Mouse (Mus musculus) kidney, postnatal 14 days (tissue): ENCODE measurements around the gene Rfng.
A peak's percentile ranks its signal among the peaks of the same experiment; 100 is the strongest.
"Not testable (repeated sequence)": the region's sequence is repeated elsewhere in the genome, so short reads cannot be mapped to it uniquely, and the experiment has no call there.

Source experiments
- DNase-seq: peaks from one replicate; pipeline ENCODE4 v3.0.0; 2022; ENCODE audit warnings: mixed read lengths

Gene Rfng

DNA sequence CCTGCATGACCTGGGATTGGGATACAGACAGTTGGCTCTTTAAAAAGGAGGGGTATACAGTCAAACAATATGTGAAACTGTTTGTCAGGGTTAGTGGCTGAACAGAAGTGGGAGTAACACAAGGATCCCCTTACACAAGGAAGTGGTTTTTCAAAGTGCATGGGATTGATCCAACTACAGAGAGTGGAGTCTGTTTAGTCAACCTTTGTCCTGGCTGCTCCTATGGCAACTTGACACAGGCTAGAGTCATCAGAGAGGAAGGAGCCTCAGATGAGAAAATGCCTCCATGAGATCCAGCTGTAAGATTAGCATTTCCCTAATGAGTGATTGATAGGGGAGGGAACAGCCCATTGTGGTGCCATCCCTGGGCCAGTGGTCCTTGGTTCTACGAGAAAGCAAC, 15.8 kb downstream of the Rfng start:
- DNase-seq, result no peak

DNA sequence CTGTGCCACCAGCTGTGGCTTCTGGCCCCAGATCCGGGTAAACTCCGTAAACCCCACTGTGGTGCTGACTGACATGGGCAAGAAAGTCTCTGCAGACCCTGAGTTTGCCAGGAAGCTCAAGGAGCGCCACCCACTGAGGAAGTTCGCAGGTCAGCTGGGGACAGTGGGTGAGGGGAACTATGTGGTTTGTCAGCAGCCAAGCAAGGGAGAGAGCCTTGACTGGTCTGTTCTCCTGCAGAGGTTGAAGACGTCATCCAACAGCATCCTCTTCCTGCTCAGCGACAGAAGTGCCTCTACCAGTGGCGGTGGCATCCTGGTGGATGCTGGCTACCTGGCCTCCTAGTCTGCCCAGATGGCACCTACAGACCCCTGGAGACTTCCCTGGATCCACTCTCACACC, 17.0 kb downstream of the Rfng start:
- DNase-seq, result not testable (repeated sequence)

DNA sequence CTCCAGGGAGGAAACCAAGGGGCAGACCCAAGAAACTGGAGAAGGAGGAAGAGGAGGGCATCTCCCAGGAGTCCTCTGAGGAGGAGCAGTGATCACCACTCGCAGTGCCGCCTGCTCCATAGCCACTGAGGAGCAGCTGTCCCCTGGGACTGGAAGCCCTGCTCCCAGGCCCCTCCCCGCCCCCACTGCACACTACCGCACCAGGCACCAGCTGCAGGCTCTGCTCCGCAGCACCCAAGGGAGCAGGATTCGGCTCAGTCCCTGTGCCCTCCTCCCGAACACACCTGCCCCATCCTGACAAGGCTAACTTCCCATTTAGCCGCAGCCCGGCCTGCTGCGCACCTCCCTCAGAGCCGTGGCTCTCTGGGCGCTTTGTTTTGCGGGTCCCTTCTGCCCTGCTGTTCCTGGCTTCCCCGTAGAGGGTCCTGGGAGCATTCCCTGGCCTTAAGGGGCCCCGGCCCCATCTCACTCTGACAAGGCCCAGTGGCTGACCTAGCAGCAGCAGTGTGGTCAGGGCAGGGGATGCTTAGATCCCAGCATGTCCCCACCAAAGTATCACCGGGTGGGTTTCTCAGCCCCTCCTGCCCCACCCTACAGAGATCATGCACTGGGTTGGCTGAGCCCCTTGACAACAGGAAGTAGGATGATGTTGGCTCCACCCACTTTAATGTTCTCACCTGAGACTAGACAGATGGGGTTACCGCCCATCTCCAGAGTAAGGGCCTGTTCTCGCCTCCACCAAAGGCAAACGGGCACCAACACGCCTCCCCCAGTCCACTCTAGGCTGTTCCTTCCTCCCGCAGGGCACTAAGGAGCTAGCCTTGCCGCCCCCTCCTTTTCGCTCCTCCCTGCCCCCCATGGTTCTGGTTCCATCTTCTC, 20.6 kb downstream of the Rfng start:
- DNase-seq, result not testable (repeated sequence)

DNA sequence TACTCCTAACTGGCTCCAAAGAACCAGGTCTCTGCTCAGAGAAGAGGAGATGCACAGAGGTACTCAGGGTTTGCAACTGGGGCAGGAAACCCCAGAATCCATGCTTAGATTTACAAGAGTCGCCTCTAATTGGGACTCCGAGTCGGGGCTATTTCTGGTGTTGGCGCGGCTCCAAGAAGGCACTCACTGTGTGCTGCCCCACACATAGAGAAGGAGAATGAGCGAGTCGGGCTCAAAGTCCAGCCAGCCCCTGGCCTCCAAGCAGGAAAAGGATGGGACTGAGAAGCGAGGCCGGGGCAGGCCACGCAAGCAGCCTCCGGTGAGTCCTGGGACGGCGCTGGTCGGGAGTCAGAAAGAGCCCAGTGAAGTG, 21.4 kb downstream of the Rfng start, which contains the start of gene Hmga1b:
Gene Hmga1b (plus strand): TSS at position 123 of the 370 bp plus-strand sequence.
- not testable (repeated sequence) for DNase-seq

DNA sequence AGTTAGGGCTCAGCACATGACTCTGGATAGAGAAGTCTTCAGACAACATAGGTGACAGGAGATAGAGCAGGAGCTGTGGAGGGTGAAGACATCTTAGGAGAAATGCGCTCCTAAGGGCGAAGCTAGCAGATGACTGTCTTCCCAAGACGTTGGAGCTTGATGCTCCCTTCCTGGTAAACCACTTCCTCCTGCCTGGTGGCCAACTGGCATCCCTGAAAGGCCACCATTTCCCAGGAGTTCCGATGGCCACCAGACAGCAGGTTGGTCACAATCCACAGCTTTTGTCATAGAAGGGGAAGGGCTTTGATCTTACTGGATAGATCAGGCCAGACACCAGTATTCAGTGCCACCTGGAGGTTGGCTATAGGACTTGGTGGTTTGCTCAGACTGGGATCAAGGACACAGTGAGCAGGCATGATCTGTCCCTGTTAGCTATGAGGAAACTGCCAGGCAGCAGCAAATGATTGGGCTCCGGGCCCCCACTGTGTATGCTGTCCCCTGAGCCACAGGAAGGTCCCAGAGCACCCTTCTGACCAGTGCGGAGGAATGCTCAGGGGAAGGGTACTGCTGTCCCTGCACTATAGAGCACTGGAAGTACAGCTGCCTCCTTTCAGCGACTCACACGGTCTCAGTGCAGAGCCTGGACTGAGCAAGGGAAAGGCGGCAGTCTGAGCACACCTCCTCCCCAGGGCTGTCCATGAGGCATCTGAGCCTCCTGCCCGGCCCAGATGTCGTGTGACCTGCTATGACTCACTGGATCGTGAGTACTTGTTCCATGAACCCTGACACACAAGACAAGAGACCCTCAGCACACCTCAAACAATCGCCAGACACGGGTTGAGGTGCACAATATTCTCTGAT, 22.0 kb downstream of the Rfng start:
- no peak for DNase-seq

- no peak for DNase-seq
Observed at GRCm38 (mm10) chr11:120760236-120760635, 23.8 kb downstream of the Rfng start.

DNA sequence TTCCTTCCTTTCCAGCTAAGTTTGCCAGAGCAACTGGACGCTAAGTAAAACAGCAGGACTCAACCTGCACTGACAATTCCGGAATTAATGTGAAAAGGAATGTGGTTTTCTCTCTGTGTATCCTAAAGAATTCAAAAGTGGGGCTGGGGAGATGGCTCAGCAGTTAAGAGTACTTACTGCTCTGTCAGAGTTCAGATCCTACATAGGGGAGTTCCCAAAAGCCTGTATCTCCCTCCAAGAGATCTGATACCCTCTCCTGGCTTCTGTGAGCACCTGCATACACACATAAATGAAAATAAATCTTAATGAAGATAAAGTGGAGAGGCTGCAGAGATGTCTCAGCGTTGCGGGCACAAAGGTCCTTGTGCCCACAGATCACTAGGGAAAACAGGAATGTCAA, 32.4 kb downstream of the Rfng start:
- DNase-seq, result no peak

- DNase-seq, result no peak
Observed at GRCm38 (mm10) chr11:120749430-120749829, 34.6 kb downstream of the Rfng start.

- DNase-seq, result no peak
Observed at GRCm38 (mm10) chr11:120747974-120748373, 36.0 kb downstream of the Rfng start.

DNA sequence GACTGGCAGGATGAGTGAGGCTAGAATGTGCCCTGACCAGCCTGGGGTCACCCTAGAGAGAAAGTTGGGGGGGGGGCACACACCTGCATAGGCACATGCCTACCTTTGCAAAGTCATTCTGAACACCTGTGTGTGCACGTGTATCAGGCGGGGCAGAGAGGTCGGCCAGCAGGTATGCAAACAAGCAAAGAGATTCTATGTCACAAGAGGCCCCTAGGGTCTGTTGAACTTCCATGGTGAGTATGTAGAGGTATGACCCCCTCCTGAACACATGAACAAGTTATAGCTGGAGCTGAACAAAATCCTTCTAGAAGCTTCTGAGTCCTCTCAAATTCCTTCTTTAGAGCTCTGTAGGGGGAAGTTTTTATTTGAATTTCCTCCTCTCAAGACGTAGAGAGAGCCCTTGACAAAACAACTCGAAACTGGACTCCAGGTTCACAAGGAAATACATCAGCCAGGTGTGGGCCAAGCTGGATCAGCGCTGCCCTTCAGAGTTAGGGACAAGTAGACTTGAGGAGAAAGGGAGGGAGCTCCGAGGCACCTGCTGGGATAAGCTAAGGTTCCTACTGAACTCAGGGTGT, 39.8 kb downstream of the Rfng start:
- no peak for DNase-seq

DNA sequence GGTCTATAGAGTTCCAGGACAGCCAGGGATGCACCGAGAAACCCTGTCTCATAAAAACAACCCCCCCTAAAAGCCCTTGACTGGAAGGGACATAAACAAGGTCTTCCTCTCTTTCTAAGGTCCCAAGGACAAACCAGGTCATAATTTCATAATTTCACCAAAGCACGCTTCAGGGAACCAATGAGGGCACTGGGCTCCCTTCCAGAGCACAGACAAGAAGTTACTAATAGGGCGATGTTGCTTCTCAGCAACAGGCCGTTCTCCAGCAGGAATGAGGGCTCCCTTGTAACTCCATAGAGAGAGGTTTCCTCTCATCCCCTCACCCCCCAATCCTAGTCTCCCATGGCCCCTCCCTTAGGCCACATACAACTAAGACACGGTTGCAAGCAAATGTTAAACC, 43.0 kb downstream of the Rfng start:
- no peak for DNase-seq

DNA sequence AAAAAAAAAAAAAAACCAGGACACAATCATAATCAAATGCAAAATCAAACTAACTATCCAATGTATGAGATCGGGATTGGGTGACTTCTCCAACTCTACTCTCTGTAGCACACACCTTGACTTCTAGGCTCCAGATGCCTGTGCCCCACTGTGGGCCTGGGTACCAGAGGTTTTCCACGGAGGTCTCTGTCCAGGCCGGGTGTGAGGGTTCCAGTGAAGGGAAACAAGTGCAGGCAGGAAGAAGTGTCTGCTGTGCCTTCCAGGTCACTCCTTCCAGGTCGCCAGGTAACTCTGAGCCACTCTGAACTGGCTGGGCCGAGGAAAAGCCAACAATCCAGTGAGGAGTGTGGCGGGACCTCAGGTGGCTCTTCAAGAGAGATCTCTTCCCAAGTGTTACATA, 47.6 kb downstream of the Rfng start:
- DNase-seq, result no peak

DNA sequence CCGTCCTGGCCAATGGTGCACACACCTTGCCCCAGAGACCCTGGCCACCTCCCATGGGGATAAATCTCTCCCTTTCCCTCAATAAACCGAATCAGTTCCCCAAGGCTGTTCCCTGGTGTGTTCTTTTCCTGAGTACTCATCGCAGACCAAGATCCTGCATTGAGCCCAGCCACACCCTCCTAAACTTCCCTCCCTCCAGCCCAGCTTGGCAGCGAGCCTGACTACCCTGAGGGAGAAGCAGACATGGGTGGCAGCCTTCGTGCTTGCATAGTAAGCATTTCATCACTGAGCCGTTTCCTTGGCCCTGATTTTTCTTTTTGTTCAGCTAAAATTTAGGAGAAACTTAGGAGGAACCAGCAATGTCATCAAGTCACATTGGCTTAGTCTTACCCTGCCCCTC, 50.5 kb downstream of the Rfng start:
- peak; percentile 75 for DNase-seq

DNA sequence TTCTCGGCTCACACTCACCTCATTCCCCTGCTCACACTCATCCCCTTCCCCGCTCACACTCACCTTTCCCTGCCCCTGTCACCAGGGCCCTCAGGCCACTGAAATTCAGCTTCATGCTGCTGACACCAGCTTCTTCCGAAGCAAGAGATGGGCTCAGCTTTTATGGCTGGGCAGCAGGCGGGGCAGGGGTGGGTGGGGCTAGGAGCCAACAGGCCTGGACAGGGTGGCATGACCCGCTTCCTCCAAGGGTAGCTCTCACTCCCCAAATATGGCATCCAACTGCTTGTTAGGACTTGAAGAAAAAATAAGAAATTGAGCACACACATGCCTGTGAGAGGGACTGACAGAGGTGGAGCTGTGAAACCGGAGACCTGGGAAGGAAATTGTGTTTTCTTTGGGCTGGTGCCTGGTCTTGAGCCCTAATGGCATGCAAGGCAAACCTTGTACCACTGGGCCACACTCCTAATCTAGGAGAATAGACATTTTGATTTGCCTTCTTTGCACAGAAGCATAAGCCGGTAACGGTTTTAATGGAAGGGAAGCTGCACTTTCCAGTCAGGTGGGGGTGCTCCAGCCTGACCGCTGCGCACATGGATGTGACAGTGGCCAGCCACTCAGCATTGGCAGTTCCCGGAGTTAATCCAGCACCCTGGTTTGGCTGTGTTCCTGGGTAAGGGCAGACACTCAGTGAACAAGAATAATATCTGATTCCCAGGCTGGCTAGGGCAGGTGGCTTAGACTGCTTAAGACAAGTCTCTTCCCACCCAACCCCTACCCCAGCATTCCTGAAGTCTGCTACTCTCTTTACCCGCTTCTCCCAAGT, 51.9 kb downstream of the Rfng start, which contains the start of gene Cbr2:
Gene Cbr2 (minus strand): TSS at position 257 of the 823 bp plus-strand sequence.
- DNase-seq, result peak; percentile 53

- no peak for DNase-seq
Observed at GRCm38 (mm10) chr11:120731395-120731794, 52.6 kb downstream of the Rfng start.
